Mouse (Mus musculus) myocyte (in vitro differentiated cells): ENCODE data around the gene Tmem86a.

Source experiments
- CEBPB ChIP-seq: IDR thresholded peaks from 2 replicates; pipeline ENCODE4 v1.6.1; 2011; ENCODE audit warnings: mild to moderate bottlenecking, moderate library complexity; ENCODE audit not compliant: poor library complexity, insufficient read depth, severe bottlenecking
- MAX ChIP-seq: IDR thresholded peaks from one replicate; pipeline ENCODE4 v1.6.1; 2011; ENCODE audit warnings: low read depth, mild to moderate bottlenecking, control low read depth
- MYOD1 ChIP-seq, 3 experiments: IDR thresholded peaks; one replicate each; pipeline ENCODE4 v1.6.1; 2011; ENCODE audit warnings: control low read depth in 2 of 3, low read depth in 2 of 3, mild to moderate bottlenecking in 2 of 3, moderate library complexity in 1 of 3; ENCODE audit not compliant: insufficient read length in 2 of 3, control insufficient read depth in 1 of 3
- MYOG ChIP-seq, 3 experiments: IDR thresholded peaks; one replicate each; pipeline ENCODE4 v1.6.1; 2011; ENCODE audit warnings: control low read depth in 2 of 3, low read depth in 2 of 3, mild to moderate bottlenecking in 2 of 3; ENCODE audit not compliant: insufficient read length in 2 of 3, control insufficient read depth in 1 of 3, insufficient read depth in 1 of 3
- POLR2A ChIP-seq: IDR thresholded peaks from one replicate; pipeline ENCODE4 v1.6.1; 2011; ENCODE audit warnings: low read depth, mild to moderate bottlenecking, control low read depth, moderate library complexity; ENCODE audit not compliant: insufficient read length
- POLR2AphosphoS2 ChIP-seq: IDR thresholded peaks from one replicate; pipeline ENCODE4 v1.6.1; 2011; ENCODE audit warnings: low read depth, control low read depth; ENCODE audit not compliant: insufficient read length
- SRF ChIP-seq: IDR thresholded peaks from one replicate; pipeline ENCODE4 v1.6.1; 2011; ENCODE audit warnings: low read depth; ENCODE audit not compliant: control insufficient read depth, insufficient read length
- TCF12 ChIP-seq: IDR thresholded peaks from one replicate; pipeline ENCODE4 v1.6.1; 2011; ENCODE audit warnings: mild to moderate bottlenecking, control low read depth; ENCODE audit not compliant: poor library complexity, insufficient read depth, severe bottlenecking
- USF1 ChIP-seq: IDR thresholded peaks from one replicate; pipeline ENCODE4 v1.6.1; 2011; ENCODE audit warnings: low read depth, mild to moderate bottlenecking, control low read depth, moderate library complexity

DNA sequence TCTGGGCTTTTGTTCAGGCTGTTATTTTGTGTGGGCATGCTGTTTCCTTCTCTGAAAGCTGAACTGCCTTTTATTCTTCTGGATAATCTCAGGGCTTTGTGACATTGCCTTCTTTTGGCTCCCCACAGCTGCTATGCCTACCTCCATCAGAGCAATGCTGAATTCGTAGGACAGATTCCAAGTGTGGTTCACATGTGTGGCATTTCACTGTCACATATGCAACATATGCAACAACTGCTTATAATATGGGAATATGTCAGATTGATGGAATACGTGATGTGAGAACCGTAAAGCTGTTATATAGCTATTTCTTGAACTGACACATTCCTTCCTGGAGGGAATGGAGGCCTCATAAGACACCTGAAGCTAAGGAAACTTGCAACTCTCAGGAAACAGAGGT, 16.5 kb downstream of the Tmem86a start:
- TF ChIP-seq POLR2A: no peak
- TF ChIP-seq MYOD1 (IDR thresholded peaks at IDR 0.05; ENCODE audit: control insufficient read depth in 1 of 3, insufficient read length in 2 of 3, low read depth in 2 of 3): no peak
- TF ChIP-seq TCF12: no peak
- no peak for TF ChIP-seq POLR2AphosphoS2
- no peak for TF ChIP-seq USF1
- TF ChIP-seq SRF: no peak
- no peak for TF ChIP-seq MYOG (IDR thresholded peaks at IDR 0.05; ENCODE audit: control insufficient read depth in 1 of 3, insufficient read depth in 1 of 3, insufficient read length in 2 of 3, low read depth in 2 of 3)
- TF ChIP-seq MAX: no peak
- TF ChIP-seq CEBPB: no peak
